Mouse (Mus musculus) B cell, adult 2 months (primary cell): ENCODE data around the gene Iqcf4.
"Not testable (repeated sequence)": the region's sequence is repeated elsewhere in the genome, so short reads cannot be mapped to it uniquely, and the experiment has no call there.

Experiments
- DNase-seq, 2 experiments: peaks; one replicate each; pipeline ENCODE4 v3.0.0; 2022

Iqcf4 gene

GRCm38 (mm10) chr9:106570896-106571295 lies at the start of gene Iqcf4:
Gene Iqcf4, minus strand, starts transcription at chr9:106570996.
- no peak for DNase-seq

- DNase-seq, result no peak
These were observed 46.7 kb upstream of the Iqcf4 start for GRCm38 (mm10) chr9:106617496-106617895.

- DNase-seq, result no peak
These were observed 45.5 kb upstream of the Iqcf4 start for GRCm38 (mm10) chr9:106616306-106616705.

GRCm38 (mm10) chr9:106614616-106615015 lies 43.8 kb upstream of the Iqcf4 start:
- DNase-seq, result no peak

- DNase-seq, result no peak
These were observed 43.2 kb upstream of the Iqcf4 start for GRCm38 (mm10) chr9:106613951-106614350.

- DNase-seq, result no peak
These were observed 39.9 kb upstream of the Iqcf4 start for GRCm38 (mm10) chr9:106610727-106611126.

GRCm38 (mm10) chr9:106600546-106600945 lies 29.8 kb upstream of the Iqcf4 start:
- peak; percentile 55 to 56 for DNase-seq

GRCm38 (mm10) chr9:106598466-106598865 lies 27.7 kb upstream of the Iqcf4 start:
- no peak for DNase-seq

- no peak for DNase-seq
These were observed 25.0 kb upstream of the Iqcf4 start for GRCm38 (mm10) chr9:106595836-106596235.

- DNase-seq, result not testable (repeated sequence)
These were observed 24.6 kb upstream of the Iqcf4 start for GRCm38 (mm10) chr9:106595402-106595801.

- no peak for DNase-seq
These were observed 21.4 kb upstream of the Iqcf4 start for GRCm38 (mm10) chr9:106592158-106592557.

- DNase-seq, result no peak
These were observed 11.8 kb upstream of the Iqcf4 start for GRCm38 (mm10) chr9:106582552-106582951.

GRCm38 (mm10) chr9:106580016-106580415 lies 9.2 kb upstream of the Iqcf4 start:
- no peak for DNase-seq

GRCm38 (mm10) chr9:106576112-106576511 lies 5.3 kb upstream of the Iqcf4 start:
- no peak for DNase-seq

- DNase-seq, result no peak
These were observed 2.6 kb upstream of the Iqcf4 start for GRCm38 (mm10) chr9:106573366-106573765.

- no peak for DNase-seq
These were observed 1.4 kb upstream of the Iqcf4 start for GRCm38 (mm10) chr9:106572186-106572585.

GRCm38 (mm10) chr9:106566437-106566836 lies 4.4 kb downstream of the Iqcf4 start:
- DNase-seq, result peak; percentile 9 to 26

GRCm38 (mm10) chr9:106564025-106564424 lies 6.8 kb downstream of the Iqcf4 start:
- no peak for DNase-seq

- no peak for DNase-seq
These were observed 8.5 kb downstream of the Iqcf4 start for GRCm38 (mm10) chr9:106562291-106562690.

GRCm38 (mm10) chr9:106561531-106561930 lies 9.3 kb downstream of the Iqcf4 start, which contains the start of gene Iqcf3:
Gene Iqcf3, minus strand, starts transcription at chr9:106561631.
- no peak for DNase-seq

- no peak for DNase-seq
These were observed 35.8 kb downstream of the Iqcf4 start for GRCm38 (mm10) chr9:106534975-106535374.

GRCm38 (mm10) chr9:106534296-106534695 lies 36.5 kb downstream of the Iqcf4 start:
- DNase-seq, result no peak

- DNase-seq, result peak; percentile 29 to 42
These were observed 39.0 kb downstream of the Iqcf4 start for GRCm38 (mm10) chr9:106531833-106532232.

GRCm38 (mm10) chr9:106519909-106520308 lies 50.9 kb downstream of the Iqcf4 start:
- DNase-seq, result no peak

- no peak for DNase-seq
These were observed 51.4 kb downstream of the Iqcf4 start for GRCm38 (mm10) chr9:106519433-106519832.
